Mouse (Mus musculus) kidney, postnatal 36 days (tissue): Measurements from ENCODE around the gene Vmn2r45.
"Not testable (repeated sequence)": the region's sequence is repeated elsewhere in the genome, so short reads cannot be mapped to it uniquely, and the experiment has no call there.

Experiments used
- DNase-seq, 2 experiments: peaks; one replicate each; pipeline ENCODE4 v3.0.0; 2021 to 2022; ENCODE audit warnings: mixed read lengths in 2 of 2

Gene Vmn2r45

GRCm38 (mm10) chr7:8488975-8489374 is at the start of gene Vmn2r45:
TSS of gene Vmn2r45 (minus strand) at chr7:8489075.
- not testable (repeated sequence) for DNase-seq
